Mouse (Mus musculus) olfactory bulb, adult 2 months (tissue): ENCODE measurements at regions not wholly inside any gene's neighbourhood (a gene's known extent, or its start where the extent isn't known, plus 50 kb on each side); places are given as distances from the start of the nearest gene placed in this dataset.

ENCODE experiments used
- CTCF ChIP-seq: fragments of 200-500 bp; IDR thresholded peaks from 2 replicates; pipeline ENCODE4 v1.5.1; 2012; ENCODE audit warnings: low read depth, mild to moderate bottlenecking, low read length, moderate library complexity; ENCODE audit not compliant: insufficient read depth
- POLR2A ChIP-seq: fragments of 200-500 bp; IDR thresholded peaks from 2 replicates; pipeline ENCODE4 v1.6.1; 2012; ENCODE audit warnings: mild to moderate bottlenecking, low read depth, low read length, moderate library complexity; ENCODE audit not compliant: insufficient read depth

- TF ChIP-seq CTCF (no peak), POLR2A (no peak)
Observed at GRCm38 (mm10) chr10:111903956-111904355, 68.5 kb upstream of the Krr1 start.
